Mouse (Mus musculus): ENCODE measurements around the gene Tns3.

DNA sequence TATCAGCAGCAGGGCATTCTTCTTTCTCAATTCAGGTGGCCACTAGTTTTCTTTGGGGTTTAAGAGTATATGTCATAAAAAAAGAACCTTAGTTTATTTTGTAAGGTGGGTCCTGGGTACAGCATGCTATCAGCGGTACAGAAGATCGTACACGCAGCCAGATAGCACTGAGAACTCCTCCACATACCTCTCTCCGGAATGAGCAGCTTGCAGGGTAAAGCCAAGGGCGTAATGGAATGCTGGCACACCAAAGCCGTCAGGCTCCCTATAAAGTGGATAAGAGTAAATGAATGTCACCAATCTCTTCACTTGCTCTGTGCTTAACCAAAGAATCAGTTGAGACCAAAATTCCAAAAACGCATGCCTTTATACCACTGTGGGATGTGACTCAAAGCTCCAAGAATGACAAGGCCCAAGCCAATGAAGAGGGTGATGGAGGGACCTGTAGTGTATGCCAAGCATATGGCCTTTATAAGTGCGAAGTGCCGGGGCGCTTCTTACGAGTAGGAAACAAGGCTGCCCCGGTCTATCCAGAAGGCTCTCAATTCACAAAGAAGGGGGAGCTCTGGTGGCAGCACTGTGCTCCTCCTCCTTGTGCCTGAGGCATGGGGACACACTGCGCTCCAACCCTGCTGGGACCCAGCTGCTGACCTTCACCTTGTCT is 219.4 kb downstream of the Tns3 start:
- TF ChIP-seq POLR2A (IDR thresholded peaks at IDR 0.05; ENCODE audit: insufficient read length, low read depth): no peak
- TF ChIP-seq TCF12 (IDR thresholded peaks at IDR 0.05; ENCODE audit: insufficient read depth, poor library complexity, severe bottlenecking): no peak
- TF ChIP-seq CEBPB (IDR thresholded peaks at IDR 0.05; ENCODE audit: insufficient read depth, poor library complexity, severe bottlenecking): no peak
- TF ChIP-seq POLR2AphosphoS2 (IDR thresholded peaks at IDR 0.05; ENCODE audit: insufficient read length, low read depth): no peak
- TF ChIP-seq USF1 (IDR thresholded peaks at IDR 0.05; ENCODE audit: low read depth): no peak
- TF ChIP-seq E2F4 (IDR thresholded peaks at IDR 0.05; ENCODE audit: insufficient read depth): no peak
- peak; percentile 83 for TF ChIP-seq MAX (IDR thresholded peaks at IDR 0.05; ENCODE audit: low read depth)
